Mouse (Mus musculus) kidney, adult 9 months (tissue): ENCODE data around the gene Grid2.

ENCODE experiments used
- DNase-seq: peaks from one replicate; pipeline ENCODE4 v3.0.0; 2022

Grid2 gene

GRCm38 (mm10) chr6:64617417-64618135, 1361.9 kb downstream of the Grid2 start:
- no peak for DNase-seq

- DNase-seq: no peak
Measured at GRCm38 (mm10) chr6:64623404-64623803, 1367.7 kb downstream of the Grid2 start.

GRCm38 (mm10) chr6:64647661-64648060, 1392.0 kb downstream of the Grid2 start:
- DNase-seq: no peak

GRCm38 (mm10) chr6:64648196-64648595, 1392.5 kb downstream of the Grid2 start:
- DNase-seq: no peak

- peak; percentile 66 for DNase-seq
Measured at GRCm38 (mm10) chr6:64649296-64650226, 1393.9 kb downstream of the Grid2 start.

- peak; percentile 8 for DNase-seq
Measured at GRCm38 (mm10) chr6:64650765-64651164, 1395.1 kb downstream of the Grid2 start.

GRCm38 (mm10) chr6:64671010-64671409, 1415.3 kb downstream of the Grid2 start:
- DNase-seq: no peak

- no peak for DNase-seq
Measured at GRCm38 (mm10) chr6:64678815-64679214, 1423.1 kb downstream of the Grid2 start.

GRCm38 (mm10) chr6:64683974-64684373, 1428.3 kb downstream of the Grid2 start:
- peak; percentile 31 for DNase-seq

- peak; percentile 24 for DNase-seq
Measured at GRCm38 (mm10) chr6:64684973-64685372, 1429.3 kb downstream of the Grid2 start.

GRCm38 (mm10) chr6:64688181-64688944, 1432.7 kb downstream of the Grid2 start:
- no peak for DNase-seq

GRCm38 (mm10) chr6:64694688-64695087, 1439.0 kb downstream of the Grid2 start:
- DNase-seq: no peak

GRCm38 (mm10) chr6:64703659-64704058, 1448.0 kb downstream of the Grid2 start:
- DNase-seq: no peak

- DNase-seq: peak; percentile 25
Measured at GRCm38 (mm10) chr6:64727751-64728403, 1472.2 kb downstream of the Grid2 start.

GRCm38 (mm10) chr6:64728499-64729198, 1473.0 kb downstream of the Grid2 start, which contains the start of gene Atoh1:
Atoh1 (plus strand) TSS chr6:64729125.
- DNase-seq: peak; percentile 53

- no peak for DNase-seq
Measured at GRCm38 (mm10) chr6:64729231-64730011, 1473.7 kb downstream of the Grid2 start.

GRCm38 (mm10) chr6:64730030-64730429, 1474.4 kb downstream of the Grid2 start:
- no peak for DNase-seq

- no peak for DNase-seq
Measured at GRCm38 (mm10) chr6:64730506-64731020, 1474.9 kb downstream of the Grid2 start.

- DNase-seq: no peak
Measured at GRCm38 (mm10) chr6:64731126-64731525, 1475.5 kb downstream of the Grid2 start.

GRCm38 (mm10) chr6:64731621-64732320, 1476.1 kb downstream of the Grid2 start:
- no peak for DNase-seq
